Mouse (Mus musculus): Measurements from ENCODE around the gene Ass1. TPM values are rescaled to one million over a fixed set of nuclear protein-coding genes. Genes with fewer than 3 reads are reported as not detected.

The Ass1 gene
- polyA plus RNA-seq, 1 experiment from 2014 or later, result 10.9 TPM

DNA sequence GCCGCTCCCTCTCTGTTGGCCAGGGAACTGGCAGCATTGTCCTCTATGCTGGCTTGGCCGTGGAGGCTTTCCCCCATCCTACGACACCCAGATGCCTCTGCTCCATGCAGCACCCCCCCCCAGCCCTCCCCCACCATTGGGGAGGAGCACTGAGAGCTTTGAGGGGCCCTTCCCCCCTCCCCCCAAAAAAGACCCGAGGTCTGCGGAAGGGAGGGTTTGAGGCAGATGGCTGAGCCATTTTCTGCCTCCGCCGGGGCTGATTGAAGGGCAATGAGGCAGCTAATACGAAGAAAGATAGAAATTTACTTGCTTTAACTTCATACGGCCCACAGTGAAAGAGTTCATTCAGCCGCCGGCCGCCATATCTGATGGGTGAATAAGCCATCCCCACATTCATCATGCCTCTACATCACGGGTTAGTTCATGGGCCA is 25.1 kb downstream of the Ass1 start:
- no peak overlapping the region for H3K27ac ChIP-seq
- WGBS, result 74% methylated on average over 13 of the region's 13 CpGs
- 0 out of 2 replicates have a peak, but pooled peaks cover 3% of the 10 kb centered on the region for H3K9me3 ChIP-seq
- no peak overlapping the region for H3K4me3 ChIP-seq
- H3K4me1 ChIP-seq, result peaks cover 31% of the 10 kb centered on the region
- H3K27me3 ChIP-seq, result peaks cover 16% of the 10 kb centered on the region
- H3K4me2 ChIP-seq (replicated peaks), result no peak overlapping the region
- H3K36me3 ChIP-seq, result no peaks in the 10 kb centered on the region
- ATAC-seq (ENCODE audit: low FRiP score, low read depth), result no peak
- H3K9ac ChIP-seq, result no peak overlapping the region

DNA sequence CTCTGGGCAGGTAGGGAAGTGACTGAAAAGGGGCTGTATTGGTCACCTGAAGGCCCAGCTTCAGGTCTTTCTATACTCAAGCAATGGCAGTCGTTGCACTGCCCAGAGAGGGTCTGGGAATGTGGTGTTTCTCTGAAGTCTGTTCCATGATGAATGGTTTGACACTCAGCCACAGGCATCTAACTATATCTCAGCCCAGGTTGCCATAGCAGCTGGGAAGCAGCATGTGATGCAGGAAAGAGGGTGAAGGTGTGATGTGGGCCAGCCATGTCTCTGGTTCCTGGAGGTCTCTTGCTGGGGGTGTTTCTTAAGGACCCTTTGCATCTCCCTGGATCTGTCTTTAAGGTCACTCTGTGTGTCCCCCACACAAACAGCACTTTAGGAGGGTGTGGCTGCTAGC is 26.1 kb downstream of the Ass1 start:
- no peaks in the 10 kb centered on the region for H3K36me3 ChIP-seq
- H3K27ac ChIP-seq, result no peak overlapping the region
- peaks cover 39% of the 10 kb centered on the region for H3K4me1 ChIP-seq
- peaks cover 23% of the 10 kb centered on the region for H3K27me3 ChIP-seq
- H3K4me3 ChIP-seq, result no peak overlapping the region
- no peak for ATAC-seq (ENCODE audit: low FRiP score, low read depth)
- H3K9ac ChIP-seq, result no peak overlapping the region
- 37% methylated on average over 1 of the region's 1 CpGs for WGBS
- 0 out of 2 replicates have a peak, but pooled peaks cover 3% of the 10 kb centered on the region for H3K9me3 ChIP-seq
- no peak overlapping the region for H3K4me2 ChIP-seq (replicated peaks)

DNA sequence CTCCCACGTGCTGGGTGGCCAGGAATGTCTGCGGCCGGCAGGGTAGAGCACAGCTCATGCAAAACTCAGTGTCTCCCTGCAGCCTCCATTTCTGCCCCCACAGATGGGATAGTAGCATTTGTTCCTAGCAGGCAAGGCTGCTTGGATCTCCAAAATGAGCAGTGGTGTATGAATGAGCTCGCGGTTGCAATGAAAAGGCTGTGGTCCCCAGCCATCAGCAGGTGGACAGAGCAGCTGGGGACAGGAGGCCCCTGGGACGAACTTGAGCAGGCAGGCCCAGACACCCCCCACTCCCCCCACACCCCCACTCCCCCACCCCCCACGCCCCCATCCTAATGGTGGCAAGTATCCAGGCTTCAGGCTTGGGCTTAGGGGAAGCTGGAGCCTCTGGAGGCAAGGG is 27.1 kb downstream of the Ass1 start:
- Histone ChIP-seq H3K4me3 (no peak overlapping the region), H3K9ac (no peak overlapping the region), H3K27me3 (peaks cover 25% of the 10 kb centered on the region), H3K4me2 (replicated peaks) (no peak overlapping the region), H3K36me3 (no peaks in the 10 kb centered on the region), H3K27ac (no peak overlapping the region), H3K9me3 (0 out of 2 replicates have a peak, but pooled peaks cover 3% of the 10 kb centered on the region), H3K4me1 (peaks cover 39% of the 10 kb centered on the region)
- WGBS, result 49% methylated on average over 7 of the region's 7 CpGs
- ATAC-seq (ENCODE audit: low FRiP score, low read depth), result no peak

DNA sequence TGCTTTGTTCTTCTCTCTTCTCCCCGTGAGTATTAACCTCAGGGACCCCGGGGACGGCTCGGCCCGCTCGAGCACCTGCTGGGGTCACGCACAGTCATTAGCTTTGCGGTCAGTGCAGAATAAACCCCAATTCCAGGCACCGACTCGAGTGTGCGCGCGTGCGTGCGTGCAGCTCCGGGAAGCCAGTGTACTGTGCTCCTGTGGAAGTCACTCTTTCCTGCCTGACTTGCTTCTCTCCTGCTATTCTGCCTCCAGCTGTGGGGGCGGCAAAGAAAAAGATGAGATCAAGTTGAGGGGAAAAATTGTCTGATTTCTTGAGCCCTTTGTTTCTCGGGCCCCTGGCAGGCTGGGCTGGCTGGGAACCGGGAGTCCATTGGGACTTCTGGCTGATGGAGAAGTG is 27.6 kb downstream of the Ass1 start:
- peaks cover 29% of the 10 kb centered on the region for H3K27me3 ChIP-seq
- no peak overlapping the region for H3K4me3 ChIP-seq
- no peak overlapping the region for H3K9ac ChIP-seq
- peaks cover 39% of the 10 kb centered on the region for H3K4me1 ChIP-seq
- H3K4me2 ChIP-seq (replicated peaks), result no peak overlapping the region
- ATAC-seq (ENCODE audit: low FRiP score, low read depth), result no peak
- no peak overlapping the region for H3K27ac ChIP-seq
- no peaks in the 10 kb centered on the region for H3K9me3 ChIP-seq
- H3K36me3 ChIP-seq, result no peaks in the 10 kb centered on the region
- 69% methylated on average over 19 of the region's 19 CpGs for WGBS

GRCm38 (mm10) chr2:31499327-31500291 is 29.6 kb downstream of the Ass1 start:
- H3K36me3 ChIP-seq, result no peaks in the 10 kb centered on the region
- no peak overlapping the region for H3K4me3 ChIP-seq
- no peak for ATAC-seq (ENCODE audit: low FRiP score, low read depth)
- H3K4me2 ChIP-seq (replicated peaks), result no peak overlapping the region
- peaks cover 44% of the 10 kb centered on the region for H3K4me1 ChIP-seq
- WGBS, result 24% methylated on average over 21 of the region's 21 CpGs
- no peak overlapping the region for H3K27ac ChIP-seq
- H3K9me3 ChIP-seq, result no peaks in the 10 kb centered on the region
- peaks cover 32% of the 10 kb centered on the region for H3K27me3 ChIP-seq
- 0 out of 2 replicates have a peak overlapping the region, but pooled peaks have one; percentile 26 for H3K9ac ChIP-seq

GRCm38 (mm10) chr2:31500292-31501204 is 30.5 kb downstream of the Ass1 start:
- peaks cover 52% of the 10 kb centered on the region for H3K4me1 ChIP-seq
- no peaks in the 10 kb centered on the region for H3K36me3 ChIP-seq
- WGBS, result 58% methylated on average over 24 of the region's 24 CpGs
- no peak overlapping the region for H3K4me3 ChIP-seq
- H3K9me3 ChIP-seq, result no peaks in the 10 kb centered on the region
- peaks cover 30% of the 10 kb centered on the region for H3K27me3 ChIP-seq
- no peak overlapping the region for H3K4me2 ChIP-seq (replicated peaks)
- no peak for ATAC-seq (ENCODE audit: low FRiP score, low read depth)
- H3K9ac ChIP-seq, result no peak overlapping the region
- no peak overlapping the region for H3K27ac ChIP-seq

- H3K4me1 ChIP-seq, result peaks cover 49% of the 10 kb centered on the region
- WGBS, result 49% methylated on average over 20 of the region's 20 CpGs
- no peak overlapping the region for H3K4me2 ChIP-seq (replicated peaks)
- no peak overlapping the region for H3K4me3 ChIP-seq
- no peaks in the 10 kb centered on the region for H3K36me3 ChIP-seq
- peaks cover 28% of the 10 kb centered on the region for H3K27me3 ChIP-seq
- no peak overlapping the region for H3K9ac ChIP-seq
- no peak overlapping the region for H3K27ac ChIP-seq
- no peak for ATAC-seq (ENCODE audit: low FRiP score, low read depth)
- H3K9me3 ChIP-seq, result no peaks in the 10 kb centered on the region
Measured at GRCm38 (mm10) chr2:31501448-31502130, 31.6 kb downstream of the Ass1 start.

DNA sequence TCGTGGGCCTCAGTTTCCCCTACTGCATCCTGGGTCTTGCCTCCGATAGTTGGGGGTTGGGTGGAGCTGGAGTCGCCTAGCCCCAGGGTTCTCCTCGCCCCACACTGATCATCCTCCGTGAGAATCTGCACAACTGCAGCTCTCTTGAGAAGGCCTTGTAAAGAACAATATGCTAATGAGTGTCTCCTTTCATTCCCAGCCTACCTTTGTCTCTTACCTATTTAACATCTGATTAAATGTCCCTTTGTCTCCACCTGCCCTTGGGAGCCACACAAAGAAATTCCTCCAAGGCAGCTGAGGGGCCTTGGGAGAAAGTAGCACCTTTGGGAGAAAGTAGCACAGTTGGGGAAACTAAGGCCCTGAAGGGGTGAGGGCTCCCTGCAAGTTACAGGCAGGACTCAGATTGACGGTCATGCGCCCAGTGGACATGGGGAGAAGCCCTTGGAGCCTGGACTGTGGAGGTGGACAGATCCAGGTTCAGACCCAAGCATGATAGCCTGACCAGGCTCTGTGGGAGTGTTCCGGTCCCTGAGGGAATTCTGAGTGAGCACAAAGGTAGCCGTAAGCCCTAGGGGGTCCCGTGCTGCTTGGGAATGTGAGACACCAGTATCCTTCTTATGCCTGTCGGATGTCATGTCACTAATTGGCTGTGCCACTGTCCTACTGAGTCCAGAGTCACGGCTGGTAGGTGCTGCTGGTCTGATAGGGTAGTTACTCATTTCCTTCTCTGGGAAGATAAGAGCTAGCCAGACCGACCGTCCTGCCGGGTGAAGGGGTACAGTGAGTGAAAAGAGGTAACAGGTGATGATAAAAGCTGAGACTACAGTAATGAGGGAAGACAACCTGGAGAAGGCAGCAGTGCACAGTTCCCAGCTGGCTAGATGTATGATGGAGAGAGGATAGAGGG is 32.9 kb downstream of the Ass1 start:
- H3K27ac ChIP-seq, result no peak overlapping the region
- H3K4me3 ChIP-seq, result no peak overlapping the region
- H3K9ac ChIP-seq, result no peak overlapping the region
- H3K9me3 ChIP-seq, result no peaks in the 10 kb centered on the region
- H3K27me3 ChIP-seq, result peaks cover 28% of the 10 kb centered on the region
- 62% methylated on average over 15 of the region's 15 CpGs for WGBS
- ATAC-seq (ENCODE audit: low FRiP score, low read depth), result no peak
- H3K4me2 ChIP-seq (replicated peaks), result no peak overlapping the region
- no peaks in the 10 kb centered on the region for H3K36me3 ChIP-seq
- H3K4me1 ChIP-seq, result peaks cover 39% of the 10 kb centered on the region

- H3K4me2 ChIP-seq (replicated peaks), result no peak overlapping the region
- 43% methylated on average over 11 of the region's 11 CpGs for WGBS
Measured at GRCm38 (mm10) chr2:31505472-31505871, 35.5 kb downstream of the Ass1 start.

GRCm38 (mm10) chr2:31508851-31509250 is 38.8 kb downstream of the Ass1 start:
- Histone ChIP-seq H3K27ac (no peak overlapping the region), H3K36me3 (no peaks in the 10 kb centered on the region), H3K27me3 (0 out of 2 replicates have a peak, but pooled peaks cover 6% of the 10 kb centered on the region), H3K4me3 (no peak overlapping the region), H3K9ac (no peak overlapping the region), H3K4me1 (peaks cover 42% of the 10 kb centered on the region), H3K9me3 (no peaks in the 10 kb centered on the region), H3K4me2 (replicated peaks) (no peak overlapping the region)
- 95% methylated on average over 6 of the region's 6 CpGs for WGBS
- no peak for ATAC-seq (ENCODE audit: low FRiP score, low read depth)

More at GRCm38 (mm10) chr2:31505472-31505871, 35.5 kb downstream of the Ass1 start:
- Histone ChIP-seq H3K4me3 (no peak overlapping the region), H3K9ac (no peak overlapping the region), H3K27me3 (peaks cover 18% of the 10 kb centered on the region), H3K36me3 (no peaks in the 10 kb centered on the region), H3K27ac (no peak overlapping the region), H3K4me1 (peaks cover 26% of the 10 kb centered on the region), H3K9me3 (no peaks in the 10 kb centered on the region)
- ATAC-seq (ENCODE audit: low FRiP score, low read depth), result no peak

- peaks cover 11% of the 10 kb centered on the region; the same call in 1 of the 2 replicates for H3K9me3 ChIP-seq
- WGBS, result 71% methylated on average over 6 of the region's 6 CpGs
- no peak overlapping the region for H3K27ac ChIP-seq
- H3K9ac ChIP-seq, result no peak overlapping the region
- no peak for ATAC-seq (ENCODE audit: low FRiP score, low read depth)
- peaks cover 8% of the 10 kb centered on the region for H3K36me3 ChIP-seq
- peaks cover 30% of the 10 kb centered on the region for H3K4me1 ChIP-seq
- no peak overlapping the region for H3K4me3 ChIP-seq
- H3K4me2 ChIP-seq (replicated peaks), result no peak overlapping the region
- no peaks in the 10 kb centered on the region for H3K27me3 ChIP-seq
Measured at GRCm38 (mm10) chr2:31511316-31511715, 41.3 kb downstream of the Ass1 start.

Data from limb, embryonic 13.5 days (tissue).